In the genomic region with DNA sequence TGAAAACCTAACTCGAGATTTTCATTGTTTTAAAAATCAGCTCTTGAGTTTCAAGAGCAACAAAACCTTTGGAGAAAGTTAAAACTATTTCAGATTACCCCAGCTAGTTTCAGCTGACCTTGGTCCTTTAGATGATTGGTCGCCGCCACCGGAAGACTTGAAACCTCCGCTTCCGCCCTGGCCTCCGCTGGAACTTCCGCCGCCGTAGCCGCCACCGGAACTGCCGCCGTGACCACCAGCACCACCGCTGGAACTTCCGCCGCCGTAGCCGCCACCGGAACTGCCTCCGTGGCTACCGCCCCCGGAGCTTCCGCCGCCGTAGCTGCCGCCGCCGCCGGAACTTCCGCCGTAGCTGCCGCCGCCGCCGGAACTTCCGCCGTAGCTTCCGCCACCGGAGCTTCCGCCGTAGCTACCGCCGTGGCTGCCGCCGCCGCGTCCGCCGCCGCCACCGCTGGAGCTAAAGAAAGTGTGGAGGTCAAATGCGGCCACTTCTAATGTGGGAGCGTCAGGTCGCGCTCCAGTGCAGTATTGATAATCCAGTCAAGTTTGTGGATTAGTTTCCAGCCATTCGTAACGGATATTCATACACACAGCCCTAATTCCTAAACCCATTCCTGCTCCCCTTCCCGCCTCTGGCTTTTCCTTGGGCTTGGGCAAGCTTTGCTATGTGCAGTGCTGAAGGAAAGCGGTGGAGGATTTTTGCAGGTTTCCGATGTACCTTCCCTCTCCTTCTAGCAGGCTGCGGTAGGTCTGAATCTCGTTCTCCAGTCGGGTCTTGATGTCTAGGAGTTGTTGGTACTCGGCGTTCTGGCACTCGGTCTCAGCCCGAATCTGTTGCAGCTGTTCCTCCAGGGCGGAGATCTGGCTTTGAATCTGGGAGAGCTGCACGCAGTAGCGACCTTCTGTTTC, we compare ENCODE assay signal across 7 mouse cellular contexts. TPM values are rescaled to one million over a fixed set of nuclear protein-coding genes. Genes with fewer than 3 reads are reported as not detected.
DNase-seq lines count a peak whose midpoint lies in the region; ATAC-seq and TF ChIP-seq lines count a peak whose summit lies in the region.

No protein-coding gene starts in this region.

- H3K4me2 ChIP-seq in limb, embryonic 11.5 days (ENCODE audit: low read depth, severe bottlenecking), result peak overlapping the region; percentile 75
- peak overlapping the region; percentile 72 for H3K4me2 ChIP-seq in midbrain, embryonic 13.5 days (replicated peaks)

- peak; percentile 95 for DNase-seq in adrenal gland, postnatal 14 days
- peak; percentile 94 for DNase-seq in embryonic facial prominence, embryonic 10.5 days (ENCODE audit: low spot score)
- peak; percentile 90 to 95 for DNase-seq in heart, adult 18-20 months
- DNase-seq in kidney, adult 2 months, result peak; percentile 96
- DNase-seq in limb, embryonic 11.5 days (ENCODE audit: low spot score), result peak; percentile 92

- no peaks in the 10 kb centered on the region for H3K9me3 ChIP-seq in embryonic facial prominence, embryonic 10.5 days
- H3K9me3 ChIP-seq in limb, embryonic 11.5 days (ENCODE audit: control insufficient read depth, low read length), result no peaks in the 10 kb centered on the region
- no peaks in the 10 kb centered on the region for H3K9me3 ChIP-seq in midbrain, embryonic 13.5 days

- 0 out of 2 replicates have a peak, but pooled peaks cover 7% of the 10 kb centered on the region for H3K4me1 ChIP-seq in embryonic facial prominence, embryonic 10.5 days
- H3K4me1 ChIP-seq in kidney, adult 2 months (ENCODE audit: control insufficient read depth, insufficient read depth, low read length), result no peaks in the 10 kb centered on the region
- no peaks in the 10 kb centered on the region for H3K4me1 ChIP-seq in limb, embryonic 11.5 days (ENCODE audit: control insufficient read depth, insufficient read depth, low read length)
- H3K4me1 ChIP-seq in midbrain, embryonic 13.5 days (replicated peaks), result peaks cover 15% of the 10 kb centered on the region
- no peaks in the 10 kb centered on the region for H3K4me1 ChIP-seq in small intestine, adult 2 months (ENCODE audit: control insufficient read depth, insufficient read depth, insufficient read length, low read length)

- H3K27ac ChIP-seq in embryonic facial prominence, embryonic 10.5 days (replicated peaks), result peak overlapping the region; percentile 88
- peak overlapping the region; percentile 88 for H3K27ac ChIP-seq in kidney, adult 2 months (ENCODE audit: insufficient read depth, low read depth, low read length)
- peak overlapping the region; percentile 96 for H3K27ac ChIP-seq in limb, embryonic 11.5 days (replicated peaks; ENCODE audit: low read depth, low read length)
- peak overlapping the region; percentile 96 for H3K27ac ChIP-seq in midbrain, embryonic 13.5 days
- H3K27ac ChIP-seq in small intestine, adult 2 months (ENCODE audit: insufficient read depth, low read depth, low read length), result peak overlapping the region; percentile 77

- peaks cover 18% of the 10 kb centered on the region for H3K27me3 ChIP-seq in embryonic facial prominence, embryonic 10.5 days (replicated peaks; ENCODE audit: low read depth, poor library complexity, severe bottlenecking)
- H3K27me3 ChIP-seq in kidney, adult 2 months (replicated peaks; ENCODE audit: control insufficient read depth, insufficient read depth, low read length), result no peaks in the 10 kb centered on the region
- H3K27me3 ChIP-seq in limb, embryonic 11.5 days (ENCODE audit: control insufficient read depth, insufficient read depth, low read length), result no peaks in the 10 kb centered on the region
- peaks cover 28% of the 10 kb centered on the region for H3K27me3 ChIP-seq in midbrain, embryonic 13.5 days
- H3K27me3 ChIP-seq in small intestine, adult 2 months (ENCODE audit: control insufficient read depth, insufficient read depth, low read length), result no peaks in the 10 kb centered on the region

- peak; percentile 10 for TF ChIP-seq POLR2A in kidney, adult 2 months (IDR thresholded peaks at IDR 0.05; ENCODE audit: low read depth, low read length)
- peak; percentile 78 for TF ChIP-seq POLR2A in small intestine, adult 2 months (IDR thresholded peaks at IDR 0.05; ENCODE audit: low read depth, low read length)

- ATAC-seq in limb, embryonic 11.5 days (ENCODE audit: insufficient number of reproducible peaks, low FRiP score, low TSS enrichment, low read depth), result peak; percentile 72
- peak; percentile 84 for ATAC-seq in midbrain, embryonic 13.5 days

- peak overlapping the region; percentile 71 for H3K4me3 ChIP-seq in embryonic facial prominence, embryonic 10.5 days
- H3K4me3 ChIP-seq in kidney, adult 2 months (ENCODE audit: insufficient read depth, low read depth, low read length), result peak overlapping the region; percentile 78
- peak overlapping the region; percentile 49 for H3K4me3 ChIP-seq in limb, embryonic 11.5 days (ENCODE audit: low read depth, low read length)
- peak overlapping the region; percentile 63 for H3K4me3 ChIP-seq in midbrain, embryonic 13.5 days (replicated peaks)
- H3K4me3 ChIP-seq in small intestine, adult 2 months (ENCODE audit: low read depth, low read length), result peak overlapping the region; percentile 68

- WGBS in embryonic facial prominence, embryonic 10.5 days, result 3% methylated on average over 71 of the region's 71 CpGs
- 2% methylated on average over 71 of the region's 71 CpGs for WGBS in kidney, adult 2 months
- WGBS in limb, embryonic 11.5 days, result 2% methylated on average over 71 of the region's 71 CpGs
- 3% methylated on average over 71 of the region's 71 CpGs for WGBS in midbrain, embryonic 13.5 days
- WGBS in small intestine, adult 2 months, result 1% methylated on average over 70 of the region's 71 CpGs

- peaks cover 10% of the 10 kb centered on the region for H3K36me3 ChIP-seq in embryonic facial prominence, embryonic 10.5 days (replicated peaks)
- H3K36me3 ChIP-seq in kidney, adult 2 months (ENCODE audit: control insufficient read depth, insufficient read depth, low read length), result no peaks in the 10 kb centered on the region
- H3K36me3 ChIP-seq in limb, embryonic 11.5 days (ENCODE audit: control insufficient read depth, insufficient read depth, low read length), result no peaks in the 10 kb centered on the region
- H3K36me3 ChIP-seq in midbrain, embryonic 13.5 days, result no peaks in the 10 kb centered on the region
- no peaks in the 10 kb centered on the region for H3K36me3 ChIP-seq in small intestine, adult 2 months (ENCODE audit: control insufficient read depth, insufficient read depth, low read length)

- peak overlapping the region; percentile 78 for H3K9ac ChIP-seq in limb, embryonic 11.5 days (ENCODE audit: low read length)
- peak overlapping the region; percentile 82 for H3K9ac ChIP-seq in midbrain, embryonic 13.5 days (replicated peaks)

- TF ChIP-seq CTCF in kidney, adult 2 months (conservative IDR thresholded peaks at IDR 0.05; ENCODE audit: insufficient read depth, insufficient read length, low read depth, low read length), result no peak
- no peak for TF ChIP-seq CTCF in small intestine, adult 2 months (IDR thresholded peaks at IDR 0.05; ENCODE audit: extremely low read depth, insufficient read length, insufficient replicate concordance, low read depth, low read length)

RNA-seq across cellular contexts. Expression of a gene that starts 3.1 kb away (rescaled TPM):
- 4.3 and 5.6 TPM in 2 replicates for total RNA-seq in adrenal gland, postnatal 14 days (2021)
- polyA plus RNA-seq in embryonic facial prominence, embryonic 10.5 days (2016; fragmentation: Nextera tagmentation; extraction: Ambion mirVana), result 18.6 and 25.3 TPM in 2 replicates
- total RNA-seq in heart, adult 18-20 months (2021), result 1 to 10 TPM; 4.1 to 5.1 TPM
- 2.4 and 3.1 TPM in 2 replicates for polyA plus RNA-seq in kidney, adult 2 months (2012; rRNA removed)
- polyA plus RNA-seq in limb, embryonic 11.5 days (2014; fragmentation: Nextera tagmentation; extraction: Ambion mirVana), result 23.8 and 24.0 TPM in 2 replicates
- 36.3 and 36.8 TPM in 2 replicates for polyA plus RNA-seq in midbrain, embryonic 13.5 days (2015; fragmentation: Nextera tagmentation; extraction: Ambion mirVana)
- 0.15 and 0.18 TPM in 2 replicates for polyA plus RNA-seq in small intestine, adult 2 months (2012; rRNA removed)

RNA-seq across cellular contexts. Expression of a gene that starts 11.4 kb away (rescaled TPM):
- not detected in 2 replicates for total RNA-seq in adrenal gland, postnatal 14 days (2021)
- 0.26 and 0.39 TPM in 2 replicates for polyA plus RNA-seq in embryonic facial prominence, embryonic 10.5 days (2016; fragmentation: Nextera tagmentation; extraction: Ambion mirVana)
- not detected for total RNA-seq in heart, adult 18-20 months (2021)
- 0.05 TPM in 1 of 2 replicates, not detected in the other for polyA plus RNA-seq in kidney, adult 2 months (2012; rRNA removed)
- polyA plus RNA-seq in limb, embryonic 11.5 days (2014; fragmentation: Nextera tagmentation; extraction: Ambion mirVana), result 0.41 and 0.47 TPM in 2 replicates
- 0.15 and 0.22 TPM in 2 replicates for polyA plus RNA-seq in midbrain, embryonic 13.5 days (2015; fragmentation: Nextera tagmentation; extraction: Ambion mirVana)
- polyA plus RNA-seq in small intestine, adult 2 months (2012; rRNA removed), result not detected in 2 replicates

RNA-seq across cellular contexts. Expression of a gene that starts 35.2 kb away (rescaled TPM):
- not detected in 2 replicates for total RNA-seq in adrenal gland, postnatal 14 days (2021)
- 0.15 TPM in 1 of 2 replicates, not detected in the other for polyA plus RNA-seq in embryonic facial prominence, embryonic 10.5 days (2016; fragmentation: Nextera tagmentation; extraction: Ambion mirVana)
- total RNA-seq in heart, adult 18-20 months (2021), result not detected
- not detected in 2 replicates for polyA plus RNA-seq in kidney, adult 2 months (2012; rRNA removed)
- polyA plus RNA-seq in limb, embryonic 11.5 days (2014; fragmentation: Nextera tagmentation; extraction: Ambion mirVana), result not detected in 2 replicates
- not detected in 2 replicates for polyA plus RNA-seq in midbrain, embryonic 13.5 days (2015; fragmentation: Nextera tagmentation; extraction: Ambion mirVana)
- not detected in 2 replicates for polyA plus RNA-seq in small intestine, adult 2 months (2012; rRNA removed)

RNA-seq across cellular contexts. Expression of a gene that starts 36.0 kb away (rescaled TPM):
- not detected in 2 replicates for total RNA-seq in adrenal gland, postnatal 14 days (2021)
- not detected in 2 replicates for polyA plus RNA-seq in embryonic facial prominence, embryonic 10.5 days (2016; fragmentation: Nextera tagmentation; extraction: Ambion mirVana)
- total RNA-seq in heart, adult 18-20 months (2021), result not detected
- not detected in 2 replicates for polyA plus RNA-seq in kidney, adult 2 months (2012; rRNA removed)
- polyA plus RNA-seq in limb, embryonic 11.5 days (2014; fragmentation: Nextera tagmentation; extraction: Ambion mirVana), result not detected in 2 replicates
- polyA plus RNA-seq in midbrain, embryonic 13.5 days (2015; fragmentation: Nextera tagmentation; extraction: Ambion mirVana), result 0.13 TPM in 1 of 2 replicates, not detected in the other
- 0.48 and 9.5 TPM in 2 replicates for polyA plus RNA-seq in small intestine, adult 2 months (2012; rRNA removed)

RNA-seq across cellular contexts. Expression of a gene that starts 48.3 kb away (rescaled TPM):
- not detected in 2 replicates for total RNA-seq in adrenal gland, postnatal 14 days (2021)
- 0.06 TPM in 1 of 2 replicates, not detected in the other for polyA plus RNA-seq in embryonic facial prominence, embryonic 10.5 days (2016; fragmentation: Nextera tagmentation; extraction: Ambion mirVana)
- not detected for total RNA-seq in heart, adult 18-20 months (2021)
- not detected in 2 replicates for polyA plus RNA-seq in kidney, adult 2 months (2012; rRNA removed)
- not detected in 2 replicates for polyA plus RNA-seq in limb, embryonic 11.5 days (2014; fragmentation: Nextera tagmentation; extraction: Ambion mirVana)
- 0.30 and 0.39 TPM in 2 replicates for polyA plus RNA-seq in midbrain, embryonic 13.5 days (2015; fragmentation: Nextera tagmentation; extraction: Ambion mirVana)
- polyA plus RNA-seq in small intestine, adult 2 months (2012; rRNA removed), result not detected in 2 replicates

Comparison
In these comparisons a context has a peak if more than half of its experiments do, and no peak if none do; other contexts are left out.
1. Peak in every context shown above with its lines: DNase-seq, ATAC-seq, H3K4me3 ChIP-seq and H3K27ac ChIP-seq.